Mouse (Mus musculus) neutrophil, adult 59 days (primary cell): ENCODE measurements around the gene Tas2r144. TPM values are rescaled to one million over a fixed set of nuclear protein-coding genes. Genes with fewer than 3 reads are reported as not detected.

Experiments
- total RNA-seq, 2 experiments: library from RNA; stranded (reverse); gene quantifications; 1 replicate in 1 of 2; 2 replicates in 1 of 2; pipeline ENCODE4 v1.2.4; 2023

The Tas2r144 gene
- not detected for total RNA-seq

DNA sequence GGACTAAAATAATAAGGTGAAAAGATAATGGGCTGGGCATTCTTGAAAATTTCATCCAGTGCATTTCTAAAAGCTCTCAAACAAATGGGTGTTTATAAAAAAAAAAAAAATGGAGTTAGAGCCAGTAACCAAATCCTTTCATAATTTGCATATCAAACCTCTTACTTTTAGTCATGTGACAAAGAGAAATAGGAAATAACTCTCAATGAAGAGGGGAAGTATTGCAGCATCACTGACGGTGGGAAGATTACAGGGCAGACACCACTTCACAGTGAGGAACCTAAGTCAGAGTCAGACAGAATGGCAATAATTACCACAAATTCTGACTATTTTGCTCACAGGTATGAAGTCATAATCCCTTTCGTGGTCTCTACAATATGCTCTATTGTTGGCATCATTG is at the start of gene Tas2r144:
Gene Tas2r144 (plus strand): TSS at position 301 of the 400 bp plus-strand sequence.

DNA sequence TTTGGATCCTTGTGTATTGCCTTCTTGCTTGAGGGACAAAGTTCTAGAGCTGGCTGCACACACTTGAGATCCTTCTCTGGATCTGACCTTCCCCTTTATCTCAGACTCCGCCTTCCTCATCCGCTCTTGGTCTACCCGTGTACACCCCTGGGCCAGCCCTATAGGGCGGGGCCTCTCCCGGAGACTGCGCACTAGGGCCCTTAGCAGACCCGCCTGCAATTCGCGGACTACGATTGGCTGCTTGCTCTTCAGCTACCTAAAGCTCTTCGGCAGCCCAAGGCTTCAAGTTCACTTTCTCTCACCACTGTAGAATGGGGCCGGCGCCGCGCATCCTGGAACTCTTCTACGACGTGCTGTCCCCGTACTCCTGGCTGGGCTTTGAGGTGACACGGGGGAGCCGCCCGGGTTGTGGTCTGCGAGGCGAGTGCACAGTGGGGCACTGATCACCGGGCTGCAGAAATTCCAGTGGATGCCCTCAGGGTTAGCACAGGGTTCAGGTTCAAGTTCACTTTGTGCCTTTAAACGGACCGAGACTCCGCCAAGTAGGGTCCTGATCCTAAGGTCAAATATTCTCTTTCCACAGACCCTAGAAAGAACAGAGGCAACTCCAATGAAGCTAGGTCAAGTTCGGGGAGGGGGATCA is 30.7 kb downstream of the Tas2r144 start, which contains the start of gene Gstk1:
Gene Gstk1 (plus strand): TSS at position 225 of the 643 bp plus-strand sequence.

DNA sequence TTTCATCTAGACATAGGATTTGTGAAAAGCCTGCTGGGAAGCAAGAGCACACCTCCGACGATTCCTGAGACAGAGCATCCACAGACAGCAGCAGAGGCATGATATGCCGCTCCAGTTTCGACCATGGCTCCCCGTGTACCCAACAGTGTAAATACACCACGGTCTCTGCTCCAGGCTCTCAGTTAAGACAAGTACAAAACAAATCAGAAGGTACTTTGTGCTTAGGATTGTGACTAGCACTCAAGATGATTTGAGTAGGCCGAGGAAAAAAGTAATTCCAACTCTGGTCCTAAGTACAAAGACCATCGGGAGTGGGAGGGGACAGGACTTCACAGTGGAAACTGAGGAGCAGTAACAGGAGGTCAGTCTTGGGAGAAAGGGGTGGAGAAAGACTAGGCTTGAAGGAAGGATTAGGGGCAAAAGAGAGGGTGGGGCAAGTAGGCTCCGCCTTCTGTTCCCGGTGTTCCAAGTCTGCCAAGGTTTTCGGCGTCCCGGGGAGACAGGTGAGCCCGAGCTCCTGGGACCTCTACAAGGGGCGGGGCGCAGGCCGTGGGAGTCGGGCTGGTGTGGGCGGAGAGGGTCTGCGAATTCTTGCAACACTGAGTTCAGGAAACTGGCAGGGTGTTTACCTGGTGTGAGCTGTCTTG is 46.5 kb downstream of the Tas2r144 start, which contains the start of gene Tmem139:
Gene Tmem139 (plus strand): TSS at position 447 of the 647 bp plus-strand sequence.

GRCm38 (mm10) chr6:42264626-42265312 is 49.6 kb downstream of the Tas2r144 start, which contains the start of gene Casp2:
Gene Casp2, plus strand, starts transcription at chr6:42264985.

Other genes starting within 250 kb of the Tas2r144 start
- not detected for gene Sval3, start 247.2 kb upstream of the Tas2r144 start, total RNA-seq
- gene Sva, start 176.9 kb upstream of the Tas2r144 start, total RNA-seq, result not detected
- gene Tas2r139, start 74.4 kb upstream of the Tas2r144 start, total RNA-seq, result not detected
- 1 to 10 TPM; 4.3 to 5.2 TPM for gene Gstk1, start 30.6 kb downstream of the Tas2r144 start, total RNA-seq
- gene Tmem139, start 46.6 kb downstream of the Tas2r144 start, total RNA-seq, result not detected
- gene Casp2, start 49.7 kb downstream of the Tas2r144 start, total RNA-seq, result 10 to 100 TPM; 66.9 to 84.2 TPM
- gene Clcn1, start 71.4 kb downstream of the Tas2r144 start, total RNA-seq, result under 1 TPM; 0.51 to 0.78 TPM
- under 1 TPM in 1 of 2 experiments, not detected in 1; 0.09 TPM for gene Fam131b, start 109.3 kb downstream of the Tas2r144 start, total RNA-seq
- 100 to 1,000 TPM; 658 to 702 TPM for gene Zyx, start 134.3 kb downstream of the Tas2r144 start, total RNA-seq
- gene Epha1, start 157.9 kb downstream of the Tas2r144 start, total RNA-seq, result under 1 TPM in 1 of 2 experiments, not detected in 1; 0.24 TPM
- 1 to 10 TPM; 4.3 to 4.8 TPM for gene Tas2r143, start 184.9 kb downstream of the Tas2r144 start, total RNA-seq
- 1 to 10 TPM; 2.7 to 4.2 TPM for gene Tas2r135, start 190.1 kb downstream of the Tas2r144 start, total RNA-seq
- gene Tas2r126, start 219.2 kb downstream of the Tas2r144 start, total RNA-seq, result 1 to 10 TPM; 1.4 to 2.0 TPM
- not detected for gene Olfr458, start 249.9 kb downstream of the Tas2r144 start, total RNA-seq